Mouse (Mus musculus) urinary bladder, adult 2 months (tissue): Measurements from ENCODE around the gene Arnt2. TPM values are rescaled to one million over a fixed set of nuclear protein-coding genes. Genes with fewer than 3 reads are reported as not detected.

Experiments used
- DNase-seq: peaks from one replicate; pipeline ENCODE4 v3.0.0; 2022; ENCODE audit warnings: low spot score
- polyA plus RNA-seq: library from polyadenylated mRNA; depleted of rRNA; stranded (reverse); fragments of >200 nt; gene quantifications from 2 replicates; pipeline ENCODE4 v1.2.3, GENCODE M21; 2012

The Arnt2 gene
- polyA plus RNA-seq, 1 experiment = 0.63 TPM

GRCm38 (mm10) chr7:84343160-84343559, 66.8 kb downstream of the Arnt2 start:
- no peak for DNase-seq

- no peak for DNase-seq
Observed at GRCm38 (mm10) chr7:84341001-84341400, 69.0 kb downstream of the Arnt2 start.

GRCm38 (mm10) chr7:84339186-84339585, 70.8 kb downstream of the Arnt2 start:
- no peak for DNase-seq

- DNase-seq = no peak
Observed at GRCm38 (mm10) chr7:84337768-84338167, 72.2 kb downstream of the Arnt2 start.

GRCm38 (mm10) chr7:84336907-84337306, 73.1 kb downstream of the Arnt2 start:
- DNase-seq = no peak

GRCm38 (mm10) chr7:84336580-84336886, 73.4 kb downstream of the Arnt2 start:
- DNase-seq = no peak

- DNase-seq = no peak
Observed at GRCm38 (mm10) chr7:84335766-84336579, 74.0 kb downstream of the Arnt2 start.

GRCm38 (mm10) chr7:84333996-84334395, 76.0 kb downstream of the Arnt2 start:
- no peak for DNase-seq

- DNase-seq = no peak
Observed at GRCm38 (mm10) chr7:84332295-84333168, 77.4 kb downstream of the Arnt2 start.

GRCm38 (mm10) chr7:84329174-84329583, 80.8 kb downstream of the Arnt2 start:
- DNase-seq = no peak

GRCm38 (mm10) chr7:84328770-84329169, 81.2 kb downstream of the Arnt2 start:
- no peak for DNase-seq

- no peak for DNase-seq
Observed at GRCm38 (mm10) chr7:84325570-84326328, 84.2 kb downstream of the Arnt2 start.

GRCm38 (mm10) chr7:84321542-84321941, 88.4 kb downstream of the Arnt2 start:
- DNase-seq = no peak

- no peak for DNase-seq
Observed at GRCm38 (mm10) chr7:84315353-84316003, 94.5 kb downstream of the Arnt2 start.

GRCm38 (mm10) chr7:84314742-84315141, 95.2 kb downstream of the Arnt2 start:
- DNase-seq = no peak

GRCm38 (mm10) chr7:84311624-84312023, 98.4 kb downstream of the Arnt2 start:
- no peak for DNase-seq

GRCm38 (mm10) chr7:84310909-84311311, 99.1 kb downstream of the Arnt2 start:
- no peak for DNase-seq

- no peak for DNase-seq
Observed at GRCm38 (mm10) chr7:84307329-84307925, 102.5 kb downstream of the Arnt2 start.

- DNase-seq = no peak
Observed at GRCm38 (mm10) chr7:84300261-84300660, 109.7 kb downstream of the Arnt2 start.

- DNase-seq = no peak
Observed at GRCm38 (mm10) chr7:84299601-84300000, 110.4 kb downstream of the Arnt2 start.

- DNase-seq = no peak
Observed at GRCm38 (mm10) chr7:84293054-84293453, 116.9 kb downstream of the Arnt2 start.
